1 mouse cellular context compared by ENCODE assay signal in genomic region chr7:16990006-16990744, GRCm38 (mm10).
TF ChIP-seq lines count a peak whose summit lies in the region.

No protein-coding gene starts in this region.

TF ChIP-seq in MEL, 35 proteins besides CTCF, POLR2A, EP300 and RAD21 (continued from another document):
- 0 out of 2 replicates have a peak, but pooled peaks have one; percentile 31 for TF ChIP-seq TBP (IDR thresholded peaks at IDR 0.05; ENCODE audit: low read depth, low read length)
- TF ChIP-seq KAT2A (conservative IDR thresholded peaks at IDR 0.05; ENCODE audit: low read depth, low read length) = no peak
- no peak for TF ChIP-seq USF2 (IDR thresholded peaks at IDR 0.05; ENCODE audit: borderline replicate concordance in 1 of 2, insufficient read depth in 1 of 2, low read depth in 1 of 2, low read length in 2 of 2)
- TF ChIP-seq SIN3A (IDR thresholded peaks at IDR 0.05; ENCODE audit: low read length) = 0 out of 2 replicates have a peak, but pooled peaks have one; percentile 30
- no peak for TF ChIP-seq MEF2A (IDR thresholded peaks at IDR 0.05; ENCODE audit: extremely low read depth, insufficient replicate concordance, low read depth, low read length, poor library complexity, severe bottlenecking)
- TF ChIP-seq MAX (IDR thresholded peaks at IDR 0.05; ENCODE audit: low read length) = no peak
- TF ChIP-seq SMC3 (IDR thresholded peaks at IDR 0.05; ENCODE audit: low read depth, low read length) = no peak
- TF ChIP-seq RCOR1 (IDR thresholded peaks at IDR 0.05; ENCODE audit: low read depth, low read length) = 0 out of 2 replicates have a peak, but pooled peaks have one; percentile 8
- no peak for TF ChIP-seq BHLHE40 (IDR thresholded peaks at IDR 0.05; ENCODE audit: borderline replicate concordance, low read depth, low read length)
- TF ChIP-seq ZMIZ1 (IDR thresholded peaks at IDR 0.05; ENCODE audit: low read depth, low read length) = no peak
- TF ChIP-seq ZNF384 (IDR thresholded peaks at IDR 0.05; ENCODE audit: low read depth, low read length) = no peak
- no peak for TF ChIP-seq CHD2 (IDR thresholded peaks at IDR 0.05; ENCODE audit: low read length)
- TF ChIP-seq MXI1 (IDR thresholded peaks at IDR 0.05; ENCODE audit: low read depth, low read length) = no peak
- no peak for TF ChIP-seq POLR2AphosphoS2 (IDR thresholded peaks at IDR 0.05; ENCODE audit: low read length)
- no peak for TF ChIP-seq GABPA (IDR thresholded peaks at IDR 0.05; ENCODE audit: low read depth, low read length)
- TF ChIP-seq ZKSCAN1 (IDR thresholded peaks at IDR 0.05; ENCODE audit: low read depth, low read length) = no peak
- TF ChIP-seq NRF1 (IDR thresholded peaks at IDR 0.05; ENCODE audit: insufficient read depth, low read depth, low read length, poor library complexity, severe bottlenecking) = no peak
- TF ChIP-seq USF1 (IDR thresholded peaks at IDR 0.05; ENCODE audit: low read depth, low read length) = no peak
- no peak for TF ChIP-seq JUND (IDR thresholded peaks at IDR 0.05; ENCODE audit: low read depth, low read length)
- TF ChIP-seq MYC (IDR thresholded peaks at IDR 0.05; ENCODE audit: low read depth, low read length) = no peak
- no peak for TF ChIP-seq UBTF (IDR thresholded peaks at IDR 0.05; ENCODE audit: borderline replicate concordance, insufficient read depth, low read depth, low read length)
- no peak for TF ChIP-seq NELFE (IDR thresholded peaks at IDR 0.05; ENCODE audit: low read depth, low read length)
- TF ChIP-seq ELF1 (IDR thresholded peaks at IDR 0.05; ENCODE audit: low read depth, low read length) = peak; percentile 86
- no peak for TF ChIP-seq MYB (IDR thresholded peaks at IDR 0.05; ENCODE audit: low read depth, low read length)
